Mouse (Mus musculus): Measurements from ENCODE around the gene Gm42417. TPM values are rescaled to one million over a fixed set of nuclear protein-coding genes. Genes with fewer than 3 reads are reported as not detected.
A peak's percentile ranks its signal among the peaks of the same experiment; 100 is the strongest.

Gene Gm42417
- total RNA-seq, 2 experiments from 2014 or later, result not detected

DNA sequence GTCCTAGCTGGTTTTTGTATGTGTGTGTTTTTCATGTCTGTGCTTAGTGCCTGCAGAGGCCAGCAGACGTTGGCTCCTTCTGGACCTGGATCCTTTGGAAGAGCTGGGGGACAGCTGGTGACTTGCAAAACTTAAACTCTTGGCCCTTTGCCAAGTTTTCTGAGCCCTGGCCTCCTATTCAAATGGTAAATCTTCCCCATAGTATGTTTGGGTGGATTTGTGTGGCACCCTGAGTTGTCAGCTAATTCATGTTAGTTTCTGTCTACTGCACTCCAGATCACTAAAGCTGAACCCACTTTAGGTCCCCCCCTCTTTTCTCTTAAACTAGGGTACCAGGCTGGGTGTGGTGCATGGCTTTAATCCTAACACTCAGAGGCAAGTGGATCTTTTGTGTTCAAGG lies 10.9 kb downstream of the Gm42417 start:
- DNase-seq, result peak; percentile 70

DNA sequence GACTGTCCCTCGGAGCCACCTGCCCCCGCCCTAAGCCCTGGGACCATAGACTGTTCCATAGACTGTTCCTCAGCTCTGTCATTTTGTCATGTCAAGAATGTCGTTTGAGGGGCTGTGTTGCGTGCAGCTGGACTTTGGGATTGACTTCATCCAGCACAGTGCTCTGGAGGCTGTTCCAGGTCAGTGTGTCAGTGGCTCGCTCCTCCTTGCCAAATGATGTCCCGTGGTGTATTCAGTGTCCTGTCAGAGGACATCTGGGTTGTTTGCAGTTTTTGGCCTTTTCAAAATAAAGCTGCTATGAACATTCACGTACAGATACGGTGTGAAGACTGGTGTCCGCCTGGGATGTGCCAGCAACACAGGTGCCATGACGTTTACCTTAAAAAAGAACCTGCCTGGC lies 12.3 kb downstream of the Gm42417 start:
- no peak for DNase-seq
- intact Hi-C loops (cut with DNase I), result no loop called here

More for the DNA sequence above, 10.9 kb downstream of the Gm42417 start:
- intact Hi-C loops (cut with DNase I), result no loop called here

DNA sequence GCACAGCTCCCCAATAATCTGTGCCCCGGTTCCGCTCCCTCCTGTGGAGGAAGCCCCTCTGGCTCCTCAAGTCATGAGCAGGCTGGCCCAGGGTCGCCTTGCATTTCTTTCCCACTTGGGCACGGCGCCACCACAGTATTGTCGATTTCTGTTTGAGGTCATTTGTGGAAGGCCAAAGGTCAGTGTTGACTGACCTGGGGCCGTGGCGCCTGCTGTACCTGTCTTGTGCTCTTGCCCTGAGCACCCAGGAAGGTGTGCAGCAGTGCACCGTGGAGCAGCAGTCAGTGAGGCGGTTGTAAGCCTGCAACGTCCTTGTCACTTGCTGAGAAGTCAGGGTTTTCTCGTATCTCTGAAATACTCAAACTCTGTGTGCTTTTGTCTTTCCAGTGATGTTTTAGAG lies 13.5 kb downstream of the Gm42417 start:
- intact Hi-C loops (cut with DNase I), result no loop called here
- DNase-seq, result no peak

DNA sequence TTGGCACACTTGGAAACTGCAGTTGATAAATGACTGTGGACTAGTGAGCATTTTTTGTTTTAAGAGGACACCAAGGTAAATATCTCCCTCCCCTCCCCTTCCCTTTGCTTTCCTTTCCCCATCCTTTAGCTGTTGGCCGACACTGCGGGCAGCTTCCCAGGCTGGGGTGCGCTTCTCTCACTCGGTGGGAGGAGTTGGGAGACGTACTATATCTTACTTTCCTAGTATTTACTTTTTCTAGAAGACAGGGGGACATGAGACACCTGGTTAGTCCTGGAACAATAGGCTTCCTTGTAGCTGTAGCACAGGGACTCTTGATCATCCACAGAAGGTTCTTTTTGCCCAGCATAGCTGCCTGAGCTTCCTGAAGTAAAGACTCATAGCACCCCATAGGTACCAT lies 15.2 kb downstream of the Gm42417 start:
- intact Hi-C loops (cut with DNase I), result no loop called here
- DNase-seq, result no peak

DNA sequence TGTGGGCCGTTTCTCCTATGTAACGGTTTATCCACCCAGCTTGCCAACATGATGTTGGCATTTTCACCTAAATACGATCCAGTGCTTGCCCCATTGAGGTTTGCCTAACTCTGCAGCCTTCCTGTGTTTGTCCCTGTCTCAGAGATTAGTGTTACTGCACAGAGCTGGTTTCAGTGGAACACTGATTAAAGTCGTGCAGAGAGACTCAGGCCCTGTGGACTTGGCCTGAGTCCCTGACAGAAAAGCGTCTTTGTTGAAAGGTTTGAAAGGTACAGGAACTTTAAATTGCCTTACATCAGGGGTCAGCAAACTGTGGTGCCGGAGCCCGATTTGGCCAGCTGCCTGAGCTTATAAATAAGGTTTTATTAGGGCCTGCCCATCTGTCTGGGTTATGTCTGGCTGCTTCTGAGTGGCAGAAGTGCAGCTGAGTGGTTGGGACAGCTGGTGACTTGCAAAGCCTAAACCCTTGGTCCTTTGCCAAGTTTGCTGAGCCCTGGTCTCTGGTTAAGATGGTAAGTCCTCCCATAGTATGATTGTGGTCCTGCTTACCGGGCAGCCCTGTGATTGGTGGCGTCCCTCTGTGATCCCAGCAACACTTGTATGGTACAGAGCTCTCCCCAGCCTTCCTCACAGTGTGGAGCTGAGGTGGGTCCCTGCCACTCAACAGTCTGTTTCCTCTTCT lies 15.8 kb downstream of the Gm42417 start:
- intact Hi-C loops (cut with DNase I), result no loop called here
- DNase-seq, result peak; percentile 81

DNA sequence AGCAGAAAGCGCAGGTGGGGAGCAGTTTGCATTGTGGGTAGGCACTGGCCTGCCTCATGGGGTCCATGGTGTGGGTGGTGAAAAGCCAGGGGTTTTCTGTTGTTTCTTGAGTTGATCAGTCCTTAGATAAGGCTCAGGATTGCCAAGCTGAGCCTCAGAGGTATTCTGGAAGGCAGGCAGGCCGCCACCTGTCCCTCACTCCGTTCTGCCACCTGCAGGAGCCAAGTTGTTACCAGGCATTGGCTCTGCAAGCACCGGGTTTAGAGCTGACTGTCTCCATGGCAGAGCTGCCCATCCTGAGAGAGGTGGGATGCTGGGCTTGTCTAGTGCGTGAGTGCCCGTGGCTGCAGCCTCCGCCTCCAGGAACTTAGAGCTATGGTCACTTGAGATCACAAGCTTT lies 17.0 kb downstream of the Gm42417 start:
- intact Hi-C loops (cut with DNase I), result no loop called here

DNA sequence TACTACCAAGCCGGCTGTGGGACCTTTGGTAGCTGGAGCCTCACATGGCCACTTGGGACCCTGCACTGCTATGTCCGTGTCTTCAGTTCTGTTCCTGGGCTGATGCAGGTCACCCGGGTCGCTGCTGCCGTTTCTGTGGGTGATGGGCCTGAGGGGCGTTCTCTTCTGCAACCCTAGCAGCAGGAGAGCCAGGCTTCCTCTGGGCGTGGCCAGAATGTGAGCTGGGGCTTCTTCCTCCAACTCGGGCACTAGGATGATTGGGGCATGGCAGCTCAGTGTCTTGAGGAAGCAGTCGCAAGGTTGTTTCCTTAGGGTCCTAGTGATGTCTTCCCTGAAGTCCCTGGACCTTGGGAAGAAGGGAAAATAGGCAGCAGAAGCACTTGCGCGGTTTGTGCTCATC lies 19.6 kb downstream of the Gm42417 start:
- no peak for DNase-seq
- intact Hi-C loops (cut with DNase I), result no loop called here

More for the DNA sequence above, 17.0 kb downstream of the Gm42417 start:
- DNase-seq, result no peak

DNA sequence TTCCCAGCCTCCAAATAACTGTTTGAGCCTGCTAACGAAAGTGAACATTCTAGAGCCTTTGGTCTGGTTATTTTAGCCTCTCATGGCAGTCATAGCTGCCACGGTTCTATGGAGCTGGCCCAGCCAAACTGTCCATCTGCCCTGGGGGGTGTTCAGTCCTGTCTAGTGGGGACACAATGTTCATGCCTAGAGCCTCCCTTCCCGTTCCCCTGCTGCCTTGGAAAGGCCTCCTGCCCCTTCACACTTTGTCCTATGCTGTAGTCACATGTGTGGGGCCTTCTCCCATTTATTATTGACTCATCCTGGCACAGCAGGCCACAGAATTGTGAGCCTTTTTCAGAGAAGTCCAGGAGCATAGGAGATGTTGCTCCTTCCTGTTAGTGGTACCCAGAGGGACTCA lies 21.0 kb downstream of the Gm42417 start:
- DNase-seq, result no peak
- intact Hi-C loops (cut with DNase I), result no loop called here

DNA sequence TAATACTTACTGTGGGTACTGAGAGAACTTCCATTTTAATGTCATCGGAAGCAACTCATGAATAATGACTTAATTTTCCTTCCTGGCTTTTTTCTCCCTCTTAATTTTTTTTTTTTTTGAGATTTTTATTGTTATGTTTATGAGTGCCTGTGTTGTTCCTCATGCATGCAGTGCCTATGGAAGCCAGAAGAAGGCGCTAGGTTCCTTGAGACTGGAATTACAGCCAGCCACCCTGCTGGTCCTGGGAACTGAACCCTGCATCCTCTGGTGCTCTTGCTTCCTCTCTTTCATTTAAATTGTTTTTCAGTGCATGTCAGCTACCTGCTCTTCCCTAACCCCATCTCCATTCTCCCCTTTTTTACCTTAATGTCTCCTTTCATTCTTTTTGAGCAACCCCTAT lies 25.5 kb downstream of the Gm42417 start:
- intact Hi-C loops (cut with DNase I), result no loop called here
- peak; percentile 63 for DNase-seq

DNA sequence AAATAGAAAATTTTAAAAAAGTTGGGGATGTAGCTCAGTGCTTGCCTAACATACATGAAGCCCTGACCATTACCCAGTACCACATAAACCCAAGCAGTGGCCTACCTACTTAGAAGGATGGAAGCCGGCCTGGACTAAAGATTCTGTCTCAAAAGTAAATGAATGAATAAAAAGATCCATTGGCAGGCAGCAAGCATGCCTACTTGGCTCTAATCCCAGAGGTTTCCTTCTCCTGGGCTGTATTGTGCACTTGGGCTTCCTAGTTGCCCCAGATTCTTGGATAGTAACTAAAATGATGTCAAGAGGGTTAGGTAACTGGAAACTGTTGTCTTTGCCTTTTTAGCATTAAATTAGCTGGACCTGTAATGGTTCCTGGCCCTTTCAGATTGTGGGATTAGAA lies 25.9 kb downstream of the Gm42417 start:
- intact Hi-C loops (cut with DNase I), result no loop called here
- DNase-seq, result no peak

DNA sequence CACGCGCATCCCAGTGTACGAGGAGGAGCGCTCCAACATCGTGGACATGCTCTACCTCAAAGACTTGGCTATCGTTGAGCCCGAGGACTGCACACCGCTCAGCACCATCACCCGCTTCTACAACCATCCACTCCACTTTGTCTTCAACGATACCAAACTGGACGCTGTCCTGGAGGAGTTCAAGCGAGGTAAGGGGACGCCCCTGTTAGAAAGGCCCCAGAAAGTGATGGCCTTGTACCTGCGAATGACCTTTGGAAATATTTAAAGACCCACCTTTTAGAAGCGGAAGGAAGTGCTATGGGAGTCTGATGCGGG lies 26.3 kb downstream of the Gm42417 start:
- no peak for DNase-seq

DNA sequence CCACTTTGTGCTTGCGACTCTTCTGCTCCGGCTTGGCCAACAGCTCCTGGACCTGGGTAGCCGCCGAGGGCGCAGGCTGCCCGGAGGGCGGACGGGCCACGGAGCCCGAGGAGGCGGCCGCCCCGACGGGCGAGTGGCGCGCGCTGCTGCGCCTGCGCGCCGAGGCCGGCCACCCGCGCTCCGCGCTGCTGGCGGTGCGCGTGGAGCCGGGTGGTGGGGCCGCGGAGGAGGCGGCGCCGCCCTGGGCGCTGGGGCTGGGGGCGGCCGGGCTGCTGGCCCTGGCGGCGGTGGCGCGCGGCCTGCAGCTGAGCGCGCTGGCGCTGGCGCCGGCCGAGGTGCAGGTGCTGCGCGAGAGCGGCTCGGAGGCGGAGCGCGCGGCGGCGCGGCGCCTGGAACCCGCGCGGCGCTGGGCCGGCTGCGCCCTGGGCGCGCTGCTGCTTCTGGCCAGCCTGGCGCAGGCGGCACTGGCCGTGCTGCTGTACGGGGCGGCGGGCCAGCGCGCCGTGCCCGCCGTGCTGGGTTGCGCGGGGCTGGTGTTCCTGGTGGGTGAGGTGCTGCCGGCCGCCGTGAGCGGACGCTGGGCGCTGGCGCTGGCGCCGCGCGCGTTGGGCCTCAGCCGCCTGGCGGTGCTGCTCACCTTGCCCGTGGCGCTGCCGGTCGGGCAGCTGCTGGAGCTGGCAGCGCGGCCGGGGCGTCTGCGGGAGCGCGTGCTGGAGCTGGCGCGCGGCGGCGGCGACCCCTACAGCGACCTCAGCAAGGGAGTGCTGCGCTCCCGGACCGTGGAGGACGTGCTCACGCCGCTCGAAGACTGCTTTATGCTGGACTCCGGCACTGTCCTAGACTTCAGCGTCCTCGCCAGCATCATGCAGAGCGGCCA lies 26.9 kb downstream of the Gm42417 start:
- peak; percentile 51 for DNase-seq
- intact Hi-C loops (cut with DNase I), result no loop called here

More for the DNA sequence above, 26.3 kb downstream of the Gm42417 start:
- intact Hi-C loops (cut with DNase I), result no loop called here

DNA sequence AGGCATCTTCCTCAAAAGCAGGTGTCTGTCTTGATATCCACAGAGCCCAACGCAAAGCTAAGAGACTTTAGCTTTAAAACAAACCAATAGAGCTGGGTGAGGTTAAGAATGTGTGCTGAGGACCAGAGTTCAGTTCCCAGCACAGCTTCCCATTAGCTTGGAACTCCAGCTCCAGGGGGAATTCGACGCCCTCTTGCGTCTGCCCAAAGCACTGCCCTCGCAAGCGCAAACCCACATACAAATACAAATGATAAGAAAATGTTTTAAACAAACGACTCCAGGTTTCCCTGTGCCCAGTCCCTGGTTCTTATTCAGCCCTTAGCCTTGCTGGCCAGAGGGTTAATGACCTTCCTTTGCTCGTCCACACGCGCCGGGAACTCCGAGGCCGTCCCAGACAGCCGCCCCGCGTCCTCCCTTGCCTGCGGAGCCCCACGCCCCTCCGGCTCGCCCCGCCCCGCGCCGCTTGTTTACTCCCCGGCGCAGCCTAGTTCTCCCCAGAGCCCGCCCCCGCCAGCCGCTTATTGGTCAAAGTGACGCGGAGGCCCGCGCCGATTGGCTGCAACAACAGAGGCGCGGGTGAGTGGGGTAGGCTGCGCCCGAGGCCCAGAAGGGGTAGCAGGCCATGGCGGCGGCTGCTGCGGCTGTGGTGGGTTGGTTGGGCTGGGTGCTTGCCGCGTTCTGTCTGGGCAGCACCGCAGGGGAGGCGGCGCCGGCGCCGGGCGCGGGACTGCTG lies 27.8 kb downstream of the Gm42417 start, which contains the start of gene Cnnm3:
TSS of gene Cnnm3 (plus strand) at position 579 of the 733 bp plus-strand sequence.
- peak; percentile 100 for DNase-seq
- intact Hi-C loops (cut with DNase I), result no loop called here

DNA sequence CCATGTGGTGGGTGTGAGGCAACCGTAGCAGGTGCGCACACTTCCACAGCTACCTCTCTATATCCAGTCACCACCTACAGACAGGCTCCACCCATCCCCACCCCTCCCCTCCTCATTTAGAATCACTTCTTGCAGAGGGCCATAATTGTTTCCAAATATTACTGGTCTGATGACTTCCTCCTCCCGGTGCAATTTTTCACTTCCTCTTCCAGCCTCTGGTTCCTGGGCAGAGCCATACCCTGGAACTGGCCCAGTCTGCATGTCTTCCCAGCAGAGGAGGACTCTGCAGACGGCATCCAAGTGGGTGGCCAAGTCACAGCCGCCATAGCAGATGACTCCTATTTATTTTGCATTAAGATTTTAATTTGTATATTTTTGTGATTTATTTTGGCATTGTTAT lies 31.0 kb downstream of the Gm42417 start:
- intact Hi-C loops (cut with DNase I), result no loop called here
- DNase-seq, result no peak

DNA sequence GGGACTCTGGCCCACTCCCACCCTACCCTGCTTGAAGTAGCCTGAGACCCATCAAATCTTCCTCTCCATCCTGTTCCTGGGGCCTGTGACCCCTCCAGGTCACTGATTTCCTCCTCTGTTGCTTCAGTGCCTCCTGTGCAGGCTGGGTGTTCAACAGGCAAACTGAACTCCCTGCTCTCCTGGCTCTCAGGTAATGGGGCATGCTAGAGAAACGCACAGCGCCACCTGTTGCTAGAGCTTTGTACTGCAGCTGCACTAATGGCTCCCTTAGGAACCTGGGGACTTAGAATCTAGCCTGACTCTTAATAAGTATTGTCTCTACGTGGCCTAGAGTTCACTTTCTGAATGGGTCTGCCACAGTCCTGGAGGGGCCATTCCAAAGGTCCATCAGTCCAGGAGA lies 38.0 kb downstream of the Gm42417 start:
- peak; percentile 69 for DNase-seq
- intact Hi-C loops (cut with DNase I), result no loop called here

DNA sequence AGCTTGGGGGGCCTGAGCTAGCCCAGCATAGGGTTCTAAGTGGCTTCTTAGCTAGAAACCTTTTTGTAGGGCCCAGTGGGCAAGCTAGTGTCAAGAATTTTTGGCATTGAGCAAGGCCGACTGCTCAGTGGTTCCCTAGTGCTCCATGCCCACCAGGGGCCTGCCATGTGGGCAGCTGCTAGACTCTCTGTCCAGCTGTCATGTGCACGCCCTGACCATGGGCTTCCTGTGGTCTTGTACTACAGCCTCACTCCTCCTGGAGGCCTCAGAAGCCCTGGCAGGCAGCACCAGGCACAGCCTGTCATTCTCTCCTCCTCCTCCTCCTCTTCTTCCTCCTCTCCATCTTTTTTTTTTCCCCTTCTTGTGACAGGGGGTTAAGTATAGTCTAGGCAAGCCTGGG lies 41.9 kb downstream of the Gm42417 start:
- intact Hi-C loops (cut with DNase I), result loop anchor here (10.0 kb wide), 1 partner anchor 153 kb away; no protein-coding TSS in a partner anchor
- DNase-seq, result no peak

DNA sequence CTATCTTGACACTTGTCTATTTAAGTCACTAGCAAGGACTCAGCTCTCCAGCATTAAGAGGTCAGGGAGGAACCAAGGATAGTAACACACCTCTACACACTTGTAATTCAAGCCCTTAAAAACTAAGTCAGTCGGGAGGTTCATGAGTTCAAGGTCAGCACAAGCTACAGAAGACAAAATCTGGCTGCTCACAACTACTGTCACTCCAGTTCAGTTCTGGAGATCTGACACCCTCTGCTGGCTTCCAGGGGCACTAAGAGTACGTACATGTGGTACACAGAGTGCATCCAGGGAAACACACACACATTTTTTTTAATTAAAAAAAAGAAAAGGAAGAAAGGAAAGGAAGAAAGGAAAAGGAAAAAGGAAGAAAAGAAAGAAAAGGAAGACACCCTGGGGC lies 42.5 kb downstream of the Gm42417 start:
- intact Hi-C loops (cut with DNase I), result loop anchor here (10.0 kb wide), 1 partner anchor 152 kb away; no protein-coding TSS in a partner anchor
- no peak for DNase-seq

DNA sequence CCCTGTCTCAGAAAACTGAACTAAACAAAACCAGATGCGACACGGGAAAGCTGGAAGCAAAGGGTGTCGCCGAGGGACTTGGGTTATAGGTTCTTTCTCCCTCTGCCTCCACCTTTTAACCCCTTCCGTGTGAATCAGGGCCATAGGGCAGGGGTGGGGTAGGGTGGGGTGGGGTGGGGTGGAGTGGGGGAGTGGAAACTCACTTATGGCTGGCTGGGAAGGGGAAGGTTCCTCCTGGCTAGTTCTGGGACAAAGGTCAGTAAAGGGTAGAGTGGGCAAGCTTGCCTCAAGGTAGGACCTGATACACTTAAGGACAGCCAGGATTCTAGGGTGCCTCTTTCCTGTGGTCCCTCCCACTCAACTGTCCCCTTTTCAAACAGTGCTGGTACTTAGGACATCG lies 45.9 kb downstream of the Gm42417 start:
- intact Hi-C loops (cut with DNase I), result loop anchor here (10.0 kb wide), 1 partner anchor 148 kb away; no protein-coding TSS in a partner anchor

DNA sequence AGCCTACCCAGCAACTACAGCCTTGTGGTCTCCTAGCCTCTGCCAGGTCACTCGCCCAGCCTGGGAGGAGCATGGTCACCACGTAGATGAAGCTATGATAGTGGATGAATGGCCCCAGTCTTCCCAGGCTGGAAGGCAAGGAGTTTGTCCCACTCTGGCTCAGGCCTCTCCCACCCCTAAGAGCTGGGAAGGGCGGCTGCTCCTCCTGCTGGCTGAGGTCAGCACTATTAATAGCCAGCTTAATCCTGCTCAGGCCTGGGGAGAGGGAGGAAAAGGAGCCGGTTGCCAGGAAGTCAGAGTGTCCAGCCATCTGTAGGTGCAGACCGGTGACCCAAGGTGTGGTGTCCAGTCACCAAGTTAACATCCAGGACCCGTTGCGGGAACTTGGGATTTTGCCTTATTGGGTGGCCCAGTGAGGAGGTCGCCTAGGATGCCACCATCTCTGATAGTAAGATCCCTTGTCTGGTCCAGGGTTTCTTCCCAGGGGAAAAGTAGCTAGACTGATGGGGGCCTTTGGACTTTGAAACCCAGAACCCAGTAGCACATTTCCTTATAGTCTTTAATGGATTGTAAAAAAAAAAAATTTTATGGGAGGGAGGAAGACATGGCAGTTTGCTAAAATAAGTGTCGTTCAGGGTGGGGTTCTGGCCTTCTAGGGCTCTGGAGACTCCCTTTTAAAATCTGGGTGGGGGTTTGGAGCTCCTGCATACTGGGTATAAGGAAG lies 46.7 kb downstream of the Gm42417 start:
- peak; percentile 64 for DNase-seq
- intact Hi-C loops (cut with DNase I), result loop anchor here (10.0 kb wide), 1 partner anchor 148 kb away; no protein-coding TSS in a partner anchor

More for the DNA sequence above, 45.9 kb downstream of the Gm42417 start:
- no peak for DNase-seq

DNA sequence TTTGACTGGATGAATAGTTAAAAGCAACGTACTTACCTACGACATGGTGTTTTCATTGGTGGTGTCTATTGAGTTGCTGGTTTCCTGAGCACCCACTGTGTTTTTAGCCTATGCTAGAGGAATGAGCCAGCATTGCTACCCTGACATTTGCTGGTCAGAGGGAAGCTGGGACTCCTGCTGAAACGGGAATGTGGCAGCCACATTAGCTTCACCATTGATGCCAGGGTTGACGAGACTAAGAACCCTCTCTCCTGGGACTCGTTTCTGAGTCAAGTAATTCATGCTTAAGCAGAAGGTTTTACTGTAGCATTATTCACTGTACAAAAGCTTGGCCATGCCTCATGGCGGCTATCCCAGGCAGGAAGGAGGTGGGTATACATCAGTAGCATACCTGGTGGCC lies 49.6 kb downstream of the Gm42417 start:
- intact Hi-C loops (cut with DNase I), result loop anchor here (10.0 kb wide), 2 partner anchors 125 to 145 kb away; partner anchors contain the start of gene Kansl3
- DNase-seq, result no peak
